Mouse (Mus musculus) kidney, adult 9 months (tissue): ENCODE results near the gene Olfr470.
"Not testable (repeated sequence)": the region's sequence is repeated elsewhere in the genome, so short reads cannot be mapped to it uniquely, and the experiment has no call there.

Source experiments
- DNase-seq: peaks from one replicate; pipeline ENCODE4 v3.0.0; 2022

The Olfr470 gene

DNA sequence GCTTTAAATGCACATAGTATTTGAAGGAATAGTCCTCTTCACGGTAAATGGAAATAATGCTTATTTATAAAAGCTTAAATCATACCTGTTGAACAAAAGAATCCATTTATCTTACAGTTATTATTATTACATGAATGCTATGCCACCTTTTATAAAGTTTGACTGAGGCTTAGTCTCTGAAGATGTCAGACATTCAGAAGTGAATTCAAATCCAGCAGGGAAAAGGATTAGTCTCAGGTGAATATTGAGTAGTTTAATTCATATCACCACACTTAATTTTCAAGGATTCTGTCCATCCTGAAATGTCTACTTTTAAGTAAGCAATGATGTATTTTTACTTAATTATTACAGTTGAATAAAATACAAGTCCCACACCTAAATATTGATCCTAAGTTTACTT is at the start of gene Olfr470:
TSS of gene Olfr470 (minus strand) at position 101 of the 400 bp plus-strand sequence.
- DNase-seq, result not testable (repeated sequence)

DNA sequence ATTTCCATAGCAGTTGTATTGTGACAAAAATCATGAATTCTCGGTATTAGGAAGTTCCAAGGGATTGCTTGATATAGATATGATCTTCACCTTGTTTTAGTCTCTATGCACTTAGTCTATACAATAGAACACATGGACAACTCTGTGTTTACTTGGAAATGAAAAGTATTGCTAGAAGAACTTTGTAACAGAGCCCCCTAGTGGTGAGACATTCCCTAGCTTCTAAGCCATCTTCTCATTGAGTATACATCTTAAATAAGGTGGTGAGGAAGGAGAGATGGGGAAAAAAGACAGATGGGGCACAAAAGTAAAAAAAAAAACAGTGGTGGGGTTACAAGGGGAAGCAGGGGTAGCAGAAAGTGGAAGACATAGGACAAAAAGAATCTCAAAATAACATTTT is 5.6 kb downstream of the Olfr470 start:
- peak; percentile 3 for DNase-seq

DNA sequence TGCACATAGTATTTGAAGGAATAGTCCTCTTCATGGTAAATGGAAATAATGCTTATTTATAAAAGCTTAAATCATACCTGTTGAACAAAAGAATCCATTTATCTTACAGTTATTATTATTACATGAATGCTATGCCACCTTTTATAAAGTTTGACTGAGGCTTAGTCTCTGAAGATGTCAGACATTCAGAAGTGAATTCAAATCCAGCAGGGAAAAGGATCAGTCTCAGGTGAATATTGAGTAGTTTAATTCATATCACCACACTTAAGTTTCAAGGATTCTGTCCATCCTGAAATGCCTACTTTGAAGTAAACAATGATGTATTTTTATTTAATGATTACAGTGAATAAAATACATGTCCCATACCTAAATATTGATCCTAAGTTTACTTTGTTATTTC is 21.8 kb downstream of the Olfr470 start, which contains the start of gene Olfr469:
TSS of gene Olfr469 (minus strand) at position 101 of the 400 bp plus-strand sequence.
- not testable (repeated sequence) for DNase-seq

DNA sequence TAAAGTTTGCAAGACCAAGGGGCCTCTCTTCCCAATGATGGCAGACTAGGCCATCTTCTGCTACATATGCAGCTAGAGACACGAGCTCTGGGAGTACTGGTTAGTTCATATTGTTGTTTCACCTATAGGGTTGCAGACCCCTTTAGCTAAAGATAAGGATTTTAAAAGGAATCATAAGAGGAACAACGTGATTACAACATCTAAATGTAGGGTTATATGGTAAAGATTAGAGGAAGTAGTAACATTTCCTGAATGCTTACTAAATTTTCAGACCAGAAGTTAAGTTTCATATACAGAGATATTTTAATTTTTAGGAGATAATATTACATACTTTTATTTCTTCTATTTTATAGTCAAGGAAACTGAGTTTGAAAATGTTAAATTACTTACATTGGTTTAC is 23.4 kb downstream of the Olfr470 start:
- DNase-seq, result not testable (repeated sequence)

DNA sequence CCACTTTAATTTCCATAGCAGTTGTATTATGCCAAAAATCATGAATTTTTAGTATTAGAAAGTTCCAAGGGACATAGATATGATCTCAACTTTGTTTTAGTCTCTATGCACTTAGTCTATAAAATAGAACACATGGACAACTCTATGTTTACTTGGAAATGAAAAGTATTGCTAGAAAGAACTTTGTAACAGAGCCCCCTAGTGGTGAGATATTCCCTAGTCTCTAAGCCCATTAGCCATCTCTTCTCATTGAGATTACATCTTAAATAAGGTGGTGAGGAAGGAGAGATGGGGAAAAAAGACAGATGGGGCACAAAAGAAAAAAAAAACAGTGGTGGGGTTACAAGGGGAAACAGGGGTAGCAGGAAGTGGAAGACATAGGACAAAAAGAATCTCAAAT is 27.8 kb downstream of the Olfr470 start:
- DNase-seq, result peak; percentile 9

DNA sequence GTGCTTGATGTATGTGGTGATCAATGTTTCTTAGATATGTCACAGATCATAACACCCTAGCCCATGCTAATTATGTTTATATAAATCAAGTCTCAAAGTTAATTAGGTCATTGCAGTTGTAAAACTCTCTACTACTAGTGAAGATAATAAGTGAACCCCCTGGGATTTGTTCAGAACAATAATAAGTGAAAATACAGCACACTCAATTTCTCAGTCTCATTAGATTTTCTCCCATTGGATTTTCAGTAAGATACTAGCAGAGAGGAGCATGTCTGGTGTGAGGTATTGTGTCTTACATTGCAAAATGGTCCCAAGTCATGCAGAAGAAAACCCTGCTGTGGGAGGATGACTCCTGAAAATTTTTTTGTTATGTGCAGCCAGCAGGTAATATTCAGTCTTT is 35.3 kb downstream of the Olfr470 start, which contains the start of gene Olfr467:
TSS of gene Olfr467 (plus strand) at position 301 of the 400 bp plus-strand sequence.
- no peak for DNase-seq

DNA sequence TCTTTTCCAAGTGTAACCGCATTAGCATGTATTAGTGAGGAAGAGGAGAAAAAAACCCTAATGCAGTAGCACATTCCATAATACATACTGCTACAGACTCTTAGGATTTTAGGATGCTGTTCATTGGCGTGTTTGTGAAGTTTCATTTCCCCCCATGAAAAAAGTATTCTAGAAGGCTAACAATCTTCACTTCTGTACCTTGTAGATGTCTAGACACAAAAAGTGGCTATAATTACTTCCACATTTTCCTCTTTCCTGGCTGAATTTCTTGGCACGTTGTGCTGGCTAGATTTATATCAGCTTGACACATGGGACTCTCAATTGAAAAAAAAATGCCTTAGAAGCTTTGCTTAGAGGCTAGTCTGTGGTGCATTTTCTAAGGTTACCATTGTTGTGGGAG is 45.2 kb downstream of the Olfr470 start:
- DNase-seq, result no peak

DNA sequence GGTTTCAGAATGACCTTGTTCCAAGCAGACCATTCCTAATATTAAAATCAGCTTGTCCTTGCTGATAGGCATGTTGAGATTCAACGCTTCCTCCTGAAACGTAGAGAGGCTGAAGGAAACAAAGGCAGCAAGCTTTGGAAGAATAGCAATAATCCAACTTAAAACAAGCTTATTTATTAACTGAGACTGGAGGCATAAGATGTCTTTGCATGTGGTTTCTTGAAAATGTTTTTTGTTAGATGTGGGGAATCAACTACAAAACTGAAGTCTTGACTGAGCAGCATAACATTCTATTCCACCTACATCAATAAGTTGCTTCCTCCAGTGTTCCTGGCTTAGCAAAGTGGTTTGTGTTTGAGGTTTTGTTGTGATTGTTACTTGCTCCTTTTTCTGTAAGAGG is 46.2 kb downstream of the Olfr470 start, which contains the start of gene Ovch2:
TSS of gene Ovch2 (minus strand) at position 101 of the 400 bp plus-strand sequence.
- no peak for DNase-seq

DNA sequence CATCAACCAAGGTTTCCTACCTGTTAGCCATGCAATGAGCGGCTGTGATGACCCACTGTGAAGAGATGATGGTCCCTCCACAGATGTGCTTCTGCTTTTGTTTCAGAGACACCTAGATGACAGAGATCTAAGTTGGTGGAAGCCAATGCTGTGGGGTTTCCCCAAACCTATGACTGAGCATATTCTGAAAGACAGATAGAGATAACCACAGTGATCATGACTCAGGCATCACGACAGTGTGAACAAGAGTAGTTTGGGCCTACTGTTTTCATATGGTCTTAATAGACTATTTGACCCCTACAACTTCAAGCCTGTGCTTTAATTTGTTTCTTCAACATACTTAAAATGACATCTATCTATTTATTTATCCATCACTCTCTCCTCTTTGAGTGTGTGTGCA is 50.8 kb downstream of the Olfr470 start:
- no peak for DNase-seq
